Mouse (Mus musculus) B cell, adult 2 months (primary cell): ENCODE results near the gene Gm20503.

Experiments used
- DNase-seq, 2 experiments: peaks; one replicate each; pipeline ENCODE4 v3.0.0; 2022

Gene Gm20503

GRCm38 (mm10) chr4:59002948-59003805 is at the start of gene Gm20503:
Gene Gm20503 (plus strand): TSS chr4:59003210.
- DNase-seq = peak; percentile 94 to 95

GRCm38 (mm10) chr4:58961719-58962118 is 41.3 kb upstream of the Gm20503 start:
- DNase-seq = no peak

- no peak for DNase-seq
These were observed 39.7 kb upstream of the Gm20503 start for GRCm38 (mm10) chr4:58963271-58963670.

GRCm38 (mm10) chr4:58965136-58965535 is 37.9 kb upstream of the Gm20503 start:
- no peak for DNase-seq

GRCm38 (mm10) chr4:58970678-58971077 is 32.3 kb upstream of the Gm20503 start:
- DNase-seq = no peak

- DNase-seq = no peak
These were observed 27.3 kb upstream of the Gm20503 start for GRCm38 (mm10) chr4:58975711-58976110.

- DNase-seq = no peak
These were observed 21.6 kb upstream of the Gm20503 start for GRCm38 (mm10) chr4:58981421-58981820.

- no peak for DNase-seq
These were observed 20.2 kb upstream of the Gm20503 start for GRCm38 (mm10) chr4:58982806-58983205.

GRCm38 (mm10) chr4:58985157-58985648 is 17.8 kb upstream of the Gm20503 start:
- peak; percentile 92 to 93 for DNase-seq

- DNase-seq = peak; percentile 79 to 80
These were observed 16.3 kb upstream of the Gm20503 start, which contains the start of gene Ptgr1 for GRCm38 (mm10) chr4:58986540-58987190. Gene Ptgr1 (minus strand): TSS chr4:58987119.

- no peak for DNase-seq
These were observed 13.6 kb upstream of the Gm20503 start for GRCm38 (mm10) chr4:58989303-58989898.

GRCm38 (mm10) chr4:58990609-58991434 is 12.2 kb upstream of the Gm20503 start:
- DNase-seq = no peak

GRCm38 (mm10) chr4:58992195-58992594 is 10.8 kb upstream of the Gm20503 start:
- no peak for DNase-seq

GRCm38 (mm10) chr4:58994762-58995161 is 8.2 kb upstream of the Gm20503 start, which contains the start of gene Dnajc25:
Gene Dnajc25 (plus strand): TSS chr4:58995062.
- DNase-seq = no peak

GRCm38 (mm10) chr4:58995251-58995693 is 7.7 kb upstream of the Gm20503 start:
- DNase-seq = no peak

GRCm38 (mm10) chr4:58997081-58997480 is 5.9 kb upstream of the Gm20503 start:
- no peak for DNase-seq

GRCm38 (mm10) chr4:58998688-58999087 is 4.3 kb upstream of the Gm20503 start:
- no peak for DNase-seq

GRCm38 (mm10) chr4:58999686-59000085 is 3.3 kb upstream of the Gm20503 start:
- DNase-seq = peak; percentile 80 to 81

- peak; percentile 76 to 77 for DNase-seq
These were observed 2.4 kb upstream of the Gm20503 start for GRCm38 (mm10) chr4:59000614-59001013.

GRCm38 (mm10) chr4:59003806-59004200 is 793 bp downstream of the Gm20503 start:
- DNase-seq = no peak

- no peak for DNase-seq
These were observed 3.2 kb downstream of the Gm20503 start for GRCm38 (mm10) chr4:59006211-59006610.

GRCm38 (mm10) chr4:59007016-59007415 is 4.0 kb downstream of the Gm20503 start:
- no peak for DNase-seq
